Mouse (Mus musculus): ENCODE measurements around the gene Rora. TPM values are rescaled to one million over a fixed set of nuclear protein-coding genes. Genes with fewer than 3 reads are reported as not detected.

Gene Rora
- polyA plus RNA-seq, 1 experiment from 2014 or later, result 6.0 TPM

DNA sequence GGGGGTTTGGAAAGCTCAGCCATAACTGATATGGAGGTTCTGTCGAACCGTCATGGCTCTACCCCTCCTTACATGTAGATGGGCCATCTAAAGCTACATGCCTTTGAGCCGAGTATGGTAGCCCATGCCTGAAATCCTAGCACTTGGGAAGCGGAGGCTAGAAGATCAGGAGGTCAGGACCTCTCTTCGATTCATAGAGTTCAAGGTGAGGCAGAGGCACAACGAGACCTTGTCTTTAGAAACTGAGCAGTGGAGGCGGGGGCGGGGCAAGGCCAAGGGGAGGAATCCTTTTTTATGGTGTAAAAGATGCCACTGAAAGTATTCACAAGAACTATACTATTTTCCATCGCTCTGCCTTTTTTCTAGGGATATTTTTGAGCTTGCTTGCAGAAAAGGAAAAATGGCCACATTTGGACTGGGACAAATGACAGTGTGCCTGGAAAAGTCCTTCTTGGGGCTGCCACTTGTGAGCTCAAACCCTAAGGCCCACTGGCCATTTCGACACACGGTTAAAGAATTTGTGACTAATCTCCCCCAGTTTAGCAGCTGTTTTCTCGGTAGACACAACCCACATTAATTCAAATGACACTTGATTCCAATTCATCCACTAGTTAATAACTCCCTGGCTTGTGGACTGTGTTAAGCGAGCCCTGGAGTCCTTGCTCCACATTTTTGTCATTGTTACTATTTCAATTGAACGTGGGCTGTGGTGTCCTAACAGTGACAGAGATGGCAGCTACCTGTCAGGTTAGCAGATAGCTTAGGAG lies 679.4 kb downstream of the Rora start:
- Histone ChIP-seq H3K9ac (ENCODE audit: low read length) (no peak overlapping the region), H3K36me3 (ENCODE audit: control insufficient read depth, insufficient read depth, low read length) (no peaks in the 10 kb centered on the region), H3K27ac (ENCODE audit: low read depth, low read length) (no peak overlapping the region), H3K27me3 (ENCODE audit: control insufficient read depth, insufficient read depth, low read length) (no peaks in the 10 kb centered on the region), H3K4me3 (ENCODE audit: low read depth, low read length) (no peak overlapping the region), H3K9me3 (ENCODE audit: control insufficient read depth, low read length) (no peaks in the 10 kb centered on the region), H3K4me1 (replicated peaks; ENCODE audit: control insufficient read depth, insufficient read depth, low read length) (0 out of 2 replicates have a peak, but pooled peaks cover 1% of the 10 kb centered on the region), H3K4me2 (ENCODE audit: low read depth, low read length, severe bottlenecking) (no peak overlapping the region)
- WGBS, result 85% methylated on average over 14 of the region's 14 CpGs
- no peak for DNase-seq (ENCODE audit: low spot score)
- no peak for ATAC-seq (replicated peaks; ENCODE audit: low FRiP score)

DNA sequence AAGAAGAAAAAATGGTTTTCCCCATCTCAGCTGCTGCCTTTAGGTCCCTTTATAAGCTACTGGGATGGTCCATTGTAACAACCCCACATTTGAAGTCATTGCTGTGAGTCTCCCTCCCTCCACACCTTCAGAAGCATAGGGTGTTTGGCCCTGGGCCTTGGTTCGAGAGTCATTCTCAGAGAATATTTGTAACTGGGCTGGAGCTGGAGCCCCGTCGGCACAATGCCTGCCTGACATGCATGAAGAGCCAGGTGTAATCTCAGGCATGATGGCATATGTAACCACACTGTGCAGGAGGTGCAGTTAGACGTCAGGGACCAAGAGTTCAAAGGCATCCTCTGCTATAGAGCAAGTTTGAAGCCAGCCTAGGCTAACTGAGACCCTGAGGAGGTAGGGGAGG lies 680.1 kb downstream of the Rora start:
- no peak overlapping the region for H3K4me2 ChIP-seq (ENCODE audit: low read depth, low read length, severe bottlenecking)
- ATAC-seq (replicated peaks; ENCODE audit: low FRiP score) (no peak), DNase-seq (ENCODE audit: low spot score) (no peak)
- 0 out of 2 replicates have a peak, but pooled peaks cover 1% of the 10 kb centered on the region for H3K4me1 ChIP-seq (replicated peaks; ENCODE audit: control insufficient read depth, insufficient read depth, low read length)
- no peaks in the 10 kb centered on the region for H3K27me3 ChIP-seq (ENCODE audit: control insufficient read depth, insufficient read depth, low read length)
- H3K4me3 ChIP-seq (ENCODE audit: low read depth, low read length), result no peak overlapping the region
- no peaks in the 10 kb centered on the region for H3K36me3 ChIP-seq (ENCODE audit: control insufficient read depth, insufficient read depth, low read length)
- no peak overlapping the region for H3K27ac ChIP-seq (ENCODE audit: low read depth, low read length)
- WGBS, result 73% methylated on average over 4 of the region's 4 CpGs
- no peaks in the 10 kb centered on the region for H3K9me3 ChIP-seq (ENCODE audit: control insufficient read depth, low read length)
- no peak overlapping the region for H3K9ac ChIP-seq (ENCODE audit: low read length)

DNA sequence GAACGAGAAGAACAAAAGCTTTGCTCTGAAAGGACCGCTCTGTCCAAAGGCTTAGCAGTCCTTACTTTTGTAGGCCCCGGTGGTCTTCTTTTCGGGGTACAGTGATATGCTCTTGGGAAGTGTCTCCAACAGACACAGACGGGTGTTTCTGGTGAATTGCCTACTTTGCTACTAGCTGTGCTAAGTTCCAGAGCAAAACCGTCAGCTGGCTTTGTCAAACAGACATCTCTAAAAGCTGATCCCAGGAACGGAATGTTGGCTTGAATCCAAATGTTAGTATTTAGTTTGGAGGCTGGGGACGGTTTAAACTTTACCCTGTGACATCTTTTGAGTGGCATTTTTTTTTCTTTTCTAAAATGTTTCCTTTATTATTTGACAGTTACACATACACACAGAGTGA lies 680.5 kb downstream of the Rora start:
- no peaks in the 10 kb centered on the region for H3K36me3 ChIP-seq (ENCODE audit: control insufficient read depth, insufficient read depth, low read length)
- no peaks in the 10 kb centered on the region for H3K9me3 ChIP-seq (ENCODE audit: control insufficient read depth, low read length)
- H3K4me1 ChIP-seq (replicated peaks; ENCODE audit: control insufficient read depth, insufficient read depth, low read length), result 0 out of 2 replicates have a peak, but pooled peaks cover 1% of the 10 kb centered on the region
- H3K4me2 ChIP-seq (ENCODE audit: low read depth, low read length, severe bottlenecking), result no peak overlapping the region
- H3K9ac ChIP-seq (ENCODE audit: low read length), result no peak overlapping the region
- no peaks in the 10 kb centered on the region for H3K27me3 ChIP-seq (ENCODE audit: control insufficient read depth, insufficient read depth, low read length)
- H3K27ac ChIP-seq (ENCODE audit: low read depth, low read length), result no peak overlapping the region
- ATAC-seq (replicated peaks; ENCODE audit: low FRiP score) (no peak), DNase-seq (ENCODE audit: low spot score) (no peak)
- no peak overlapping the region for H3K4me3 ChIP-seq (ENCODE audit: low read depth, low read length)
- WGBS, result 54% methylated on average over 8 of the region's 8 CpGs

DNA sequence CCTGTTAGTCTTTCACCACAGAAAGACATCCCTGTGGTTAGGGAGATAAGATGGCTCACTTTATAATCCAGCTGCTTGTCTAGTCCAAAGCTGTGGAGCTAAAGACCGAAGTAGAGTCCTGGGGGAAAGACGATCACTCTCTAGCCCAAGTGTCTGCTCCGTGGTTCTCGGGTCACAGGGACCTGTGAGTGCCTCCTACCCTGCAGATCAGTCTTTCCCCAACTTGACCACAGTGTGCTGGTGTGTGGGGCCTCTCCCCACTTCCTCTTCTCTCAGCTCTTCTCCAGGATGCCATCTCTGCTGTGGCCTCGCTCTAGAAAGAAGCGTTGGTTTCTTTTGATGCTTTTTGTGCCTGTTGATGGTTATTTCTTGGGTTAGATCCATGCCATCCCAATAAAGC lies 682.5 kb downstream of the Rora start:
- no peak overlapping the region for H3K27ac ChIP-seq (ENCODE audit: low read depth, low read length)
- ATAC-seq (replicated peaks; ENCODE audit: low FRiP score), result no peak
- no peaks in the 10 kb centered on the region for H3K27me3 ChIP-seq (ENCODE audit: control insufficient read depth, insufficient read depth, low read length)
- H3K9me3 ChIP-seq (ENCODE audit: control insufficient read depth, low read length), result no peaks in the 10 kb centered on the region
- no peak overlapping the region for H3K4me3 ChIP-seq (ENCODE audit: low read depth, low read length)
- no peak overlapping the region for H3K9ac ChIP-seq (ENCODE audit: low read length)
- H3K36me3 ChIP-seq (ENCODE audit: control insufficient read depth, insufficient read depth, low read length), result no peaks in the 10 kb centered on the region
- 0 out of 2 replicates have a peak, but pooled peaks cover 1% of the 10 kb centered on the region for H3K4me1 ChIP-seq (replicated peaks; ENCODE audit: control insufficient read depth, insufficient read depth, low read length)
- 88% methylated on average over 6 of the region's 6 CpGs for WGBS
- H3K4me2 ChIP-seq (ENCODE audit: low read depth, low read length, severe bottlenecking), result no peak overlapping the region
- no peak for DNase-seq (ENCODE audit: low spot score)

DNA sequence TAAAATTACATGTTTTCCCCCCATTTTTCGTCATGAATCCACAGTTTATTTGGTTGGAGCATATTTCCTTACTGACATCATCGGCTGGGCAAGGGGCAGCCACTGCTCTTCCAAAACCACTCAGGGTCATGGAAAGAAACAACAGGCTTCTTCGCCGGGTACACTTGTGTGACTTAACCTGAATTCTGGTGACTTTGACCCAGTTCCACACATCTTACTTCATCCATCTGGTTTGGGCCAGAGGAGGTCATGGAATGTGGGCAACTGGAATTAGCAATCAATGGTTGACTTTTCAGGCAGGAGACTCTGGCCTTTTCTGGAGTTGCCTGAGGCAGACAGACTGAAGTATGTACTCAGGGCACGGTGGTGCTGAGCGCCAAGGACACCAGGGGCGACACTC lies 685.6 kb downstream of the Rora start:
- no peak overlapping the region for H3K4me2 ChIP-seq (ENCODE audit: low read depth, low read length, severe bottlenecking)
- ATAC-seq (replicated peaks; ENCODE audit: low FRiP score) (no peak), DNase-seq (ENCODE audit: low spot score) (no peak)
- no peaks in the 10 kb centered on the region for H3K27me3 ChIP-seq (ENCODE audit: control insufficient read depth, insufficient read depth, low read length)
- H3K4me3 ChIP-seq (ENCODE audit: low read depth, low read length), result no peak overlapping the region
- no peak overlapping the region for H3K27ac ChIP-seq (ENCODE audit: low read depth, low read length)
- no peaks in the 10 kb centered on the region for H3K4me1 ChIP-seq (replicated peaks; ENCODE audit: control insufficient read depth, insufficient read depth, low read length)
- 88% methylated on average over 7 of the region's 7 CpGs for WGBS
- H3K36me3 ChIP-seq (ENCODE audit: control insufficient read depth, insufficient read depth, low read length), result no peaks in the 10 kb centered on the region
- H3K9me3 ChIP-seq (ENCODE audit: control insufficient read depth, low read length), result no peaks in the 10 kb centered on the region
- no peak overlapping the region for H3K9ac ChIP-seq (ENCODE audit: low read length)

DNA sequence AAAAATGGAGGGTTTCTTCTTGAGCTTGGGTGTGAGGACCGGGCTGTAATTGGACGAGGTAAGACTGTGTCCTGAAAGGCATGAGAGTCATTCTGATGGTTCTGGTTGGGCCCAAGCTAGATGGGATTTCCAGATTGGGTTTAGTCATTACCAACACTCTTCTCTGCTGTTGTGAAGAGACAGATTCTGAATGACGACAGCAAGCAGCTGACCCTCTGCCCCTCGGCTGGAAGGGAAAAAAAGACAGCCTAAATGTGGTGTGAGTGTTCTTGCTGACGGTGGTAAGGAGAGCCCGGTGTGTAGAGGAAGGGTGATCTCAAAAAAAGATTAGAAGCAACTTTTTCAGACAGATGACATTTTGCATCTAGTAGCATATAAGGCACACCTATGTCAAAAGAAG lies 686.2 kb downstream of the Rora start:
- H3K9me3 ChIP-seq (ENCODE audit: control insufficient read depth, low read length), result no peaks in the 10 kb centered on the region
- H3K4me1 ChIP-seq (replicated peaks; ENCODE audit: control insufficient read depth, insufficient read depth, low read length), result no peaks in the 10 kb centered on the region
- DNase-seq (ENCODE audit: low spot score) (no peak), ATAC-seq (replicated peaks; ENCODE audit: low FRiP score) (no peak)
- H3K27me3 ChIP-seq (ENCODE audit: control insufficient read depth, insufficient read depth, low read length), result no peaks in the 10 kb centered on the region
- H3K4me3 ChIP-seq (ENCODE audit: low read depth, low read length), result no peak overlapping the region
- WGBS, result 91% methylated on average over 6 of the region's 6 CpGs
- H3K4me2 ChIP-seq (ENCODE audit: low read depth, low read length, severe bottlenecking), result no peak overlapping the region
- H3K36me3 ChIP-seq (ENCODE audit: control insufficient read depth, insufficient read depth, low read length), result no peaks in the 10 kb centered on the region
- no peak overlapping the region for H3K9ac ChIP-seq (ENCODE audit: low read length)
- no peak overlapping the region for H3K27ac ChIP-seq (ENCODE audit: low read depth, low read length)

DNA sequence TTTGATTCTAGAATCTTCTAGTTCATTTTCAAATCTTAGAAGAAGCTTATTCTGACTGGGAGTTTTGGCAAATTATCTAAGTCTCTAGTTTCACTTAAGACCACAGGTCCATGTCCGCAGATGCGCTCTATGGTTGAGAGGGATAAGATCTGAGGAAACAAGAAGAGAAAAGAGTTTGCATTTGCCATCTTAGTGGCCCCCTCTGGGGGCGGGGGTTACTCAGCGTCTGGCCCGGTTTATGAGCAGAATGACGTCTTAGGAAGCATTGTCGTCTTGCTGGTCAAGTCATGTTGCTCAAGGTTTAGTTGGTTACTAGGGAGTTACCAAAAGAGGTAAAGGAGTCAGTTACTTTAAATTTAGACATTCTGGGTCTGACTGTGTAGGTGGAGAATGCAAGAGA lies 686.8 kb downstream of the Rora start:
- no peak overlapping the region for H3K9ac ChIP-seq (ENCODE audit: low read length)
- 90% methylated on average over 7 of the region's 7 CpGs for WGBS
- no peak for DNase-seq (ENCODE audit: low spot score)
- H3K9me3 ChIP-seq (ENCODE audit: control insufficient read depth, low read length), result no peaks in the 10 kb centered on the region
- H3K4me3 ChIP-seq (ENCODE audit: low read depth, low read length), result no peak overlapping the region
- no peak overlapping the region for H3K27ac ChIP-seq (ENCODE audit: low read depth, low read length)
- H3K4me2 ChIP-seq (ENCODE audit: low read depth, low read length, severe bottlenecking), result no peak overlapping the region
- H3K27me3 ChIP-seq (ENCODE audit: control insufficient read depth, insufficient read depth, low read length), result no peaks in the 10 kb centered on the region
- no peaks in the 10 kb centered on the region for H3K36me3 ChIP-seq (ENCODE audit: control insufficient read depth, insufficient read depth, low read length)
- no peak for ATAC-seq (replicated peaks; ENCODE audit: low FRiP score)
- H3K4me1 ChIP-seq (replicated peaks; ENCODE audit: control insufficient read depth, insufficient read depth, low read length), result no peaks in the 10 kb centered on the region

DNA sequence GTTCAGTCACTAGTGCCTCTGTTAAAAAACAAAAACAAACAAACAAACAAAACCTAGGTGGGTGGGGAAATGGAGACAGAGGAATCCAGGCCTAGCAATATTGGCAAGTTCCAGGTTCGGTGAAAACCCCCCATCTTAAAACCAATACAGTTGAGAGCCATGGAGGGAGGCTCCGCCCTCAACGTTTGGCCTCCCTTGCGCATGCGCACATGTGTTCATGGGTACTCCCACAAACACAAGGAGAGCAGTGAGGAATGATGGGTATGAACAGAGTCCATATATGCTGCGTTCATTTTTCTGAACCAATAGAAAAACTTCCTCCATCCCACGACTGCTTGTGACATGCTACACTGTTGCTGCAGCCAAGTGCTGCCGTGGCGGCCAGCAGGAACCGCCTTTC lies 690.3 kb downstream of the Rora start:
- Histone ChIP-seq H3K4me3 (ENCODE audit: low read depth, low read length) (no peak overlapping the region), H3K4me2 (ENCODE audit: low read depth, low read length, severe bottlenecking) (no peak overlapping the region), H3K27ac (ENCODE audit: low read depth, low read length) (no peak overlapping the region), H3K9ac (ENCODE audit: low read length) (no peak overlapping the region), H3K36me3 (ENCODE audit: control insufficient read depth, insufficient read depth, low read length) (no peaks in the 10 kb centered on the region), H3K9me3 (ENCODE audit: control insufficient read depth, low read length) (no peaks in the 10 kb centered on the region), H3K4me1 (replicated peaks; ENCODE audit: control insufficient read depth, insufficient read depth, low read length) (no peaks in the 10 kb centered on the region), H3K27me3 (ENCODE audit: control insufficient read depth, insufficient read depth, low read length) (no peaks in the 10 kb centered on the region)
- ATAC-seq (replicated peaks; ENCODE audit: low FRiP score) (no peak), DNase-seq (ENCODE audit: low spot score) (no peak)
- WGBS, result 90% methylated on average over 10 of the region's 10 CpGs

DNA sequence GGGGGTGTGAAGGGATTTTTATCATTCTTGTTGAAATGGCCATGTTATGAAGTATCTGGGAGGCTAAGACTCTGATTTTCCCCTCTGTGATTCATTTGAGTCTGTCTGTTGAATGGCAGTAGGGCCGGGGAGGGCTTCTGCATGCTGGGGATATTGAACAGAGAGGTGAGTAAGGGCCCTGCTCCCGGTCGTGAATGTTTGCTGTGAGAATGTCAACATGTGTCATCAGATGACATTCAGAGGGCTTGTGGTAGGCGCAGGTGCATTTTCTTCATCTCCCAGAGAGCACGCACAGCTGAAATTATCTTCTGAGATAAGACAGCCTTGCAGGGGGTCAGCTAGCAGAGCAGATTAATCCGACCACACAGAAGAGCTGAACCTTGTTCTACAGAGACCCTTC lies 692.0 kb downstream of the Rora start:
- DNase-seq (ENCODE audit: low spot score) (no peak), ATAC-seq (replicated peaks; ENCODE audit: low FRiP score) (no peak)
- no peak overlapping the region for H3K9ac ChIP-seq (ENCODE audit: low read length)
- H3K27me3 ChIP-seq (ENCODE audit: control insufficient read depth, insufficient read depth, low read length), result no peaks in the 10 kb centered on the region
- H3K36me3 ChIP-seq (ENCODE audit: control insufficient read depth, insufficient read depth, low read length), result no peaks in the 10 kb centered on the region
- H3K4me1 ChIP-seq (replicated peaks; ENCODE audit: control insufficient read depth, insufficient read depth, low read length), result no peaks in the 10 kb centered on the region
- WGBS, result 67% methylated on average over 6 of the region's 6 CpGs
- no peak overlapping the region for H3K27ac ChIP-seq (ENCODE audit: low read depth, low read length)
- H3K9me3 ChIP-seq (ENCODE audit: control insufficient read depth, low read length), result no peaks in the 10 kb centered on the region
- H3K4me3 ChIP-seq (ENCODE audit: low read depth, low read length), result no peak overlapping the region
- no peak overlapping the region for H3K4me2 ChIP-seq (ENCODE audit: low read depth, low read length, severe bottlenecking)

Data from forebrain, embryonic 11.5 days (tissue).